Mouse (Mus musculus) lung, embryonic 14.5 days (tissue): Measurements from ENCODE around the gene Akap9. TPM values are rescaled to one million over a fixed set of nuclear protein-coding genes. Genes with fewer than 3 reads are reported as not detected.

Source experiments
- ATAC-seq: fragments of 200-750 bp; cut with Nextera tagmentation; 2 replicates; pipeline ENCODE4 v1.8.0; 2017; ENCODE audit warnings: mild to moderate bottlenecking, moderate TSS enrichment, moderate library complexity; ENCODE audit not compliant: insufficient read depth
- DNase-seq: peaks from one replicate; pipeline ENCODE4 v3.0.0-alpha.2; 2015
- H3K27ac ChIP-seq: fragments of 300-500 bp; sonication (generic); 2 replicates; pipeline ENCODE4 v1.5.1; 2014; ENCODE audit warnings: low read depth, mild to moderate bottlenecking, moderate library complexity
- H3K27me3 ChIP-seq: fragments of 300-500 bp; sonication (generic); 2 replicates; pipeline ENCODE4 v1.6.1; 2014; ENCODE audit warnings: low read length, control low read depth; ENCODE audit not compliant: insufficient read depth
- H3K36me3 ChIP-seq: fragments of 300-500 bp; sonication (generic); 2 replicates; pipeline ENCODE4 v1.6.1; 2014; ENCODE audit warnings: control low read depth; ENCODE audit not compliant: insufficient read depth
- H3K4me1 ChIP-seq: fragments of 300-500 bp; sonication (generic); 2 replicates; pipeline ENCODE4 v1.6.1; 2014; ENCODE audit warnings: antibody characterized with exemption, control low read depth; ENCODE audit not compliant: insufficient read depth
- H3K4me2 ChIP-seq: fragments of 300-500 bp; sonication (generic); 2 replicates; pipeline ENCODE4 v1.6.1; 2014; ENCODE audit warnings: mild to moderate bottlenecking
- H3K4me3 ChIP-seq: fragments of 300-500 bp; sonication (generic); 2 replicates; pipeline ENCODE4 v1.5.1; 2014; ENCODE audit warnings: low read depth, low read length
- H3K9ac ChIP-seq: fragments of 300-500 bp; sonication (generic); 2 replicates; pipeline ENCODE4 v1.6.1; 2014
- H3K9me3 ChIP-seq: fragments of 300-500 bp; sonication (generic); 2 replicates; pipeline ENCODE4 v1.6.1; 2016; ENCODE audit warnings: low read depth, low read length, control low read depth
- CTCF ChIP-seq: IDR thresholded peaks from 2 replicates; pipeline ENCODE4 v1.5.1; 2016; ENCODE audit warnings: antibody characterized with exemption, low read depth
- WGBS: fragments of 180-500 bp; shearing (Covaris S2); extraction: QIAGEN DNeasy Blood & Tissue Kit; methylation state at CpG from one replicate; pipeline ENCODE4 v1.1.7; 2014; 5-methylcytosine and 5-hydroxymethylcytosine counted together
- polyA plus RNA-seq: library from polyadenylated mRNA; unstranded; fragments of >200 nt; fragmentation: Nextera tagmentation; extraction: Ambion mirVana; gene quantifications from 2 replicates; pipeline ENCODE4 v1.2.1, GENCODE M21; 2014

Akap9 gene
- polyA plus RNA-seq, 1 experiment from 2014 or later = 94.5 TPM

DNA sequence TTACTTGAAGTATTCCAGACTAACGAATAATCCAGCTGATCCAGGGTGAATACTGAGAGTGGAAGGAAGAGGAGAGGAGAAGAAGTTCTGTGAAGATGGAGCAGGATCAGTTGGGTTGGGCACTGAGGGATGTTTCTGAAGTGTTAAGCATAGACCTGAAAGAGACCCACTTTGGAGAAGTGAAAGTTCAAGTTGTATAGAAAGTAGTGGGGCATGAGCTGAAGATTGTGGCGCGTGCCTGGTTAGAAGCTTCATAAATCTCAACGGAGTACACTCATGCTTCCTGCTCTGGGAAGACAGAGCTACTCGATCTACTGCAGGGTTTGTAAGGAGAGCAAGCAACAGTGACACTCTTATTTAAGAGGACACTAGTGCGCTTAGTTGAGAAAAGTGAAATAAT lies 41.3 kb downstream of the Akap9 start:
- Histone ChIP-seq H3K9me3 (no peaks in the 10 kb centered on the region), H3K4me3 (no peak overlapping the region), H3K27ac (no peak overlapping the region), H3K27me3 (no peaks in the 10 kb centered on the region), H3K36me3 (peaks cover 43% of the 10 kb centered on the region), H3K4me1 (no peaks in the 10 kb centered on the region), H3K9ac (no peak overlapping the region), H3K4me2 (no peak overlapping the region)
- WGBS = 95% methylated on average over 6 of the region's 6 CpGs
- TF ChIP-seq CTCF = no peak
- ATAC-seq (no peak), DNase-seq (no peak)

DNA sequence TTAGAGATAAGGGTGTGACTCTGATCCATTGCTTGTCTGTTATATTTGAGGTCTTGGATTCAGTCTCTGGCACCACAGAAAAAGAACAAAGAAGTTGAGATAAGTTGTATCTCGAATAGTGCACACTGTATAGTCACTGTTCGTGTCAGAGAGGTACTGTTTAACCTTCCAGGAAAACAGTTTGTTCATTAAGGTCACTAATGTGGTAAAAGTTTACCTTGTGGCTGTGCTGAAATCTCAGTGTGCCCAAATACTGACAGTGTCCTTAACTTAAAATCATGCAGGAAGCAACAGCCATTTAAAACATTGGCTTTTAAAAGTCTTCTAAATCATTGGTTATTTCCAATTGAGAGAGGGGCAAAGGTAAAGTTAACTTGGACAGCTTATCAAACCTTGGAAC lies 43.1 kb downstream of the Akap9 start:
- H3K27me3 ChIP-seq = no peaks in the 10 kb centered on the region
- no peak overlapping the region for H3K27ac ChIP-seq
- no peak overlapping the region for H3K4me2 ChIP-seq
- no peaks in the 10 kb centered on the region for H3K4me1 ChIP-seq
- 77% methylated on average over 2 of the region's 2 CpGs for WGBS
- no peak overlapping the region for H3K4me3 ChIP-seq
- H3K9me3 ChIP-seq = no peaks in the 10 kb centered on the region
- H3K9ac ChIP-seq = no peak overlapping the region
- H3K36me3 ChIP-seq = peaks cover 53% of the 10 kb centered on the region
- ATAC-seq = no peak
- no peak for TF ChIP-seq CTCF
- DNase-seq = no peak

DNA sequence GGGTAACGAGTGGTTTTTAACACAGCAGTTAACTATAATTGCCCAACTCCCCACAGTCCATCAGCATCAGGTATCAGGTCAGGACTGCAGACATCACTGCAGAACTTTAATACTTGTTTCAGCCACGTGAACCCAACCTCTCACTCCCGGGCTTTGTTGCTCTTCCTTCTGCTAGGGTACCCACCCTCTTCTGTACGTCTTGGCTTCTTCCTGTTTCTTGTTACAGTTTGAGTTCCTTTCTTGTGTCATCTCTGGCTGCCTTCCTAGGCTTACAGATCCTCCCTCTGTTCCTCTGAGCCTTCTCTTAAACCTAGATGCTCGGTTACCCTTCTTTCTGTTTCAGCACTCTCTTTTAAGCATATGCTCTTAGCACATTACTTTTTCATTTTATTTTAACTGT lies 45.9 kb downstream of the Akap9 start:
- Histone ChIP-seq H3K36me3 (peaks cover 56% of the 10 kb centered on the region), H3K27me3 (no peaks in the 10 kb centered on the region), H3K9me3 (no peaks in the 10 kb centered on the region), H3K27ac (no peak overlapping the region), H3K4me3 (no peak overlapping the region), H3K4me2 (no peak overlapping the region), H3K4me1 (no peaks in the 10 kb centered on the region), H3K9ac (no peak overlapping the region)
- WGBS = 81% methylated on average over 5 of the region's 5 CpGs
- no peak for TF ChIP-seq CTCF
- no peak for DNase-seq
- ATAC-seq = no peak

DNA sequence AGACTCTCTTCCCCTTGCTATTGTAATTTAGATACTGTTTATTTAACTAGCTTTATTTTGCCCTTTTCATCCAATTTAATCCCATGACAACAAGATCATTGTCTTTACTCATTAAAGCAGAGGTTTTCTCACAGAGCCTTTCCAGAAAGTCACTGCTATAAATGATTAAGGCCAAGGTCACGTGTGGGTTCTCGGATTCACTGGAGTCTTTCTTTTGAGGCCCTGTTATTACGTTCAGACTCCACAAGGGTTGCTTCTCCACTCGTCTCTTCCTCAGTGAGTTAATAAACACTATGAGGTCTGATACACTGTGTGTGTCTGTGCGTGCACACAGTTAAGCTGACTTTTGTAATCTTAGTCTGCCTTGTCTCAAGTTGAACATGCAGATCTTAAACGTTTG lies 47.0 kb downstream of the Akap9 start:
- 77% methylated on average over 6 of the region's 6 CpGs for WGBS
- ATAC-seq = no peak
- no peaks in the 10 kb centered on the region for H3K27me3 ChIP-seq

DNA sequence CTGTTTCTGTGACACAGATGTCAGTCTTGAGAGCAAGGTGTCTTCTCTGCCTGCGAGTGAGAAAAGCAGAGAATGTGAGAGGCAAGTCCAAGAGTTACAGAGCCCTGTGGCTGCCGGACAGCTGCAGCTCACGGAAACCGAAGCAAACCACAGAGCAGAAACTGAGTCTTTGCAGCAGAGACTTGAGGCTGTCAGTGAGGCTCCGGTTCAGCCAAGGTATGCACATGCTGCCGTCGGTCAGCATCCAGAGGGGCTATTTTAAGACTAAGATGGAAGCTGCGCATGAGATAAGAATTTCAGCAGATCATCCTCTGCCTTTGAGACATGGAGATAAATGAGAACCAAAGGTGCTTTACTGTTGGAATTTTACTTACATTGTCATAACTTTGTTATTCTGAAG lies 48.3 kb downstream of the Akap9 start:
- no peak for ATAC-seq
- Histone ChIP-seq H3K4me3 (no peak overlapping the region), H3K27me3 (no peaks in the 10 kb centered on the region), H3K36me3 (peaks cover 46% of the 10 kb centered on the region), H3K4me1 (no peaks in the 10 kb centered on the region), H3K4me2 (no peak overlapping the region), H3K9me3 (no peaks in the 10 kb centered on the region), H3K9ac (no peak overlapping the region), H3K27ac (no peak overlapping the region)
- no peak for TF ChIP-seq CTCF
- 93% methylated on average over 8 of the region's 8 CpGs for WGBS
- DNase-seq = no peak

More for the DNA sequence above, 47.0 kb downstream of the Akap9 start:
- TF ChIP-seq CTCF = no peak
- Histone ChIP-seq H3K36me3 (peaks cover 46% of the 10 kb centered on the region), H3K9me3 (no peaks in the 10 kb centered on the region), H3K4me1 (no peaks in the 10 kb centered on the region), H3K27ac (no peak overlapping the region), H3K4me2 (no peak overlapping the region), H3K9ac (no peak overlapping the region), H3K4me3 (no peak overlapping the region)
- no peak for DNase-seq

DNA sequence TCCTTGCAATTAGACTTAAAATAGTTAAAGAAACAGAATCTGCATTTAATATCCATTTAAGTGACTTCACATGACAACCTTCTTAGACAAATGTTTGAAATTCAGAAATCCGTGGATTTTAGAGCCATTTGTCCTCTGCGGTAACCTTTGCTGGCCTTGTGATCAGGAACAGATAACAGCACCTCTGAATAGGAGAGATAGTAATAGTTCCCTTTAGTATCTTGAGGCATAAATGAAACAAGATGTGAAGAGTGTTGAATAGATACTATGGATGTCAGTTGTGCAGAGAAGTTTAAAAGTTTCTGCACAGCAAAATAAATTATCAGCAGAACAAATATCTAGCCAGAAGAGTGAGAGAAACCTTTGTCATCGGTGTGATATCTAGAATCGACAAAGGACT lies 50.0 kb downstream of the Akap9 start:
- no peak for ATAC-seq
- Histone ChIP-seq H3K4me3 (no peak overlapping the region), H3K9ac (no peak overlapping the region), H3K9me3 (no peaks in the 10 kb centered on the region), H3K36me3 (peaks cover 40% of the 10 kb centered on the region), H3K4me1 (no peaks in the 10 kb centered on the region), H3K4me2 (no peak overlapping the region), H3K27ac (no peak overlapping the region), H3K27me3 (no peaks in the 10 kb centered on the region)
- DNase-seq = no peak
- TF ChIP-seq CTCF = no peak
- WGBS = 91% methylated on average over 4 of the region's 4 CpGs

DNA sequence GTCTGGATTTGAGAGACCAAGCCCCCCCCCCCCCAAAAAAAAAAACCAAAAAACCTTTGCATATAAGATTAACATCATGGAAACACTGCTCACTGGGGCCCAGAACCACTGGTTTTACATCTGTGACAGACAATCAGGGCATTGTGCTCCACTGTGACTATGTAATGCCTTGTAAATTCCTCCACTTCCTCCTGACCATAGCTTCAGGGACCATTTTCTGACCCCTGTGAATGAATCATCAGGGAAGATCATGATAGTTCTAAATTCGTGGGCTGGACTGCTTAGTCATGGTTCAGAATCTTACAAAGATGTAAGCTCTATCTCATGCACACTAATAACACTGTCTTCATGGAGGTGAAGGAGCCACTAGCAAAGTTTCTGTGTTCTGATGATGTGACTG lies 61.8 kb downstream of the Akap9 start:
- DNase-seq (no peak), ATAC-seq (no peak)
- H3K4me1 ChIP-seq = no peaks in the 10 kb centered on the region
- 65% methylated on average over 1 of the region's 1 CpGs for WGBS
- no peak overlapping the region for H3K9ac ChIP-seq
- no peaks in the 10 kb centered on the region for H3K9me3 ChIP-seq
- H3K27me3 ChIP-seq = no peaks in the 10 kb centered on the region
- no peak overlapping the region for H3K4me3 ChIP-seq
- H3K4me2 ChIP-seq = no peak overlapping the region
- TF ChIP-seq CTCF = no peak
- H3K36me3 ChIP-seq = peaks cover 31% of the 10 kb centered on the region
- no peak overlapping the region for H3K27ac ChIP-seq

DNA sequence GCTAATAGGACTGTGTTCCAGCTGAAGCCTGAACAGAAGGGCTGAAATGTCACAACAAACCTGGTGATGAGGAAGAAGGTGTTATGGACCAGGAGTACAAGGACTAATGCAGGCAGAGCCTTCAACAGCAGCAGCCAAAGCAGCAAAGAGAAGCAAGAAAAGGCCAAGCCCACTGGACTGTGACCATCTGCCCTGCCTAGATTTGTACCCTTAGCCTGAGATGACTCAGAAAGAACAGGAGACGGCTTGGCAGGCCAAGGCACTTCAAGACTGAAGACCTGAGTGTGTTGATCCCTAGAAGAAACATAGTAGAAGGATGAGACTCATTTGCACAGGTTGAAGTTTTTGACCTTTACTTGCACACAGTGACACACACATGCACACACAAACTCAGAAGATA lies 62.6 kb downstream of the Akap9 start:
- no peaks in the 10 kb centered on the region for H3K9me3 ChIP-seq
- DNase-seq (no peak), ATAC-seq (no peak)
- peaks cover 31% of the 10 kb centered on the region for H3K36me3 ChIP-seq
- H3K9ac ChIP-seq = no peak overlapping the region
- no peak overlapping the region for H3K4me3 ChIP-seq
- H3K27me3 ChIP-seq = no peaks in the 10 kb centered on the region
- H3K4me1 ChIP-seq = no peaks in the 10 kb centered on the region
- 81% methylated on average over 1 of the region's 1 CpGs for WGBS
- no peak overlapping the region for H3K4me2 ChIP-seq
- no peak overlapping the region for H3K27ac ChIP-seq
- no peak for TF ChIP-seq CTCF
